Mouse (Mus musculus) midbrain, embryonic 16.5 days (tissue): ENCODE data around the gene Intu. TPM values are rescaled to one million over a fixed set of nuclear protein-coding genes. Genes with fewer than 3 reads are reported as not detected.

Experiments
- ATAC-seq: fragments of 200-750 bp; cut with Nextera tagmentation; 2 replicates; pipeline ENCODE4 v1.8.0; 2017; ENCODE audit warnings: moderate TSS enrichment
- H3K27ac ChIP-seq: fragments of 300-500 bp; sonication (generic); 2 replicates; pipeline ENCODE4 v1.5.1; 2014; ENCODE audit warnings: mild to moderate bottlenecking, low read length, mixed read lengths
- H3K27me3 ChIP-seq: fragments of 300-500 bp; sonication (generic); 2 replicates; pipeline ENCODE4 v1.6.1; 2014; ENCODE audit warnings: low read depth, low read length, mixed read lengths; ENCODE audit not compliant: control insufficient read depth, insufficient read depth
- H3K36me3 ChIP-seq: fragments of 300-500 bp; sonication (generic); 2 replicates; pipeline ENCODE4 v1.6.1; 2014; ENCODE audit warnings: mild to moderate bottlenecking, low read length, moderate library complexity, mixed read lengths; ENCODE audit not compliant: control insufficient read depth, insufficient read depth
- H3K4me1 ChIP-seq: fragments of 300-500 bp; sonication (generic); 2 replicates; pipeline ENCODE4 v1.6.1; 2014; ENCODE audit warnings: mild to moderate bottlenecking, low read length, mixed read lengths; ENCODE audit not compliant: control insufficient read depth, insufficient read depth
- H3K4me2 ChIP-seq: fragments of 300-500 bp; sonication (generic); 2 replicates; pipeline ENCODE4 v1.6.1; 2014; ENCODE audit warnings: mild to moderate bottlenecking, low read length, mixed read lengths
- H3K4me3 ChIP-seq: fragments of 300-500 bp; sonication (generic); 2 replicates; pipeline ENCODE4 v1.5.1; 2014; ENCODE audit warnings: low read depth, mild to moderate bottlenecking, low read length, moderate library complexity, mixed read lengths
- H3K9ac ChIP-seq: fragments of 300-500 bp; sonication (generic); 2 replicates; pipeline ENCODE4 v1.6.1; 2014; ENCODE audit warnings: low read depth, low read length, mixed read lengths
- H3K9me3 ChIP-seq: fragments of 300-500 bp; sonication (generic); replicated peaks from 2 replicates; pipeline ENCODE4 v1.6.1; 2014; ENCODE audit warnings: mild to moderate bottlenecking, low read length, mixed read lengths; ENCODE audit not compliant: control insufficient read depth, poor library complexity, severe bottlenecking
- WGBS: fragments of 180-500 bp; shearing (Covaris S2); extraction: QIAGEN DNeasy Blood & Tissue Kit; methylation state at CpG from one replicate; pipeline ENCODE4 v1.1.7; 2014; 5-methylcytosine and 5-hydroxymethylcytosine counted together
- polyA plus RNA-seq: library from polyadenylated mRNA; unstranded; fragments of >200 nt; fragmentation: Nextera tagmentation; extraction: Ambion mirVana; gene quantifications from 2 replicates; pipeline ENCODE4 v1.2.1, GENCODE M21; 2015

The Intu gene
- polyA plus RNA-seq, 1 experiment from 2014 or later = 3.2 TPM

GRCm38 (mm10) chr3:40508927-40509576, 22.0 kb upstream of the Intu start:
- no peak overlapping the region for H3K4me3 ChIP-seq
- no peak overlapping the region for H3K27ac ChIP-seq
- no peaks in the 10 kb centered on the region for H3K4me1 ChIP-seq
- 77% methylated on average over 6 of the region's 6 CpGs for WGBS
- no peaks in the 10 kb centered on the region for H3K36me3 ChIP-seq
- no peaks in the 10 kb centered on the region for H3K9me3 ChIP-seq
- no peaks in the 10 kb centered on the region for H3K27me3 ChIP-seq
- ATAC-seq = no peak
- no peak overlapping the region for H3K4me2 ChIP-seq
- no peak overlapping the region for H3K9ac ChIP-seq

- Histone ChIP-seq H3K4me2 (no peak overlapping the region), H3K4me3 (no peak overlapping the region), H3K9ac (no peak overlapping the region), H3K27me3 (no peaks in the 10 kb centered on the region), H3K27ac (no peak overlapping the region), H3K4me1 (no peaks in the 10 kb centered on the region), H3K36me3 (no peaks in the 10 kb centered on the region), H3K9me3 (no peaks in the 10 kb centered on the region)
- ATAC-seq = no peak
- WGBS = 75% methylated on average over 6 of the region's 6 CpGs
These were observed 20.5 kb upstream of the Intu start for GRCm38 (mm10) chr3:40510567-40510966.

GRCm38 (mm10) chr3:40512936-40513829, 17.9 kb upstream of the Intu start:
- no peak for ATAC-seq
- 76% methylated on average over 13 of the region's 13 CpGs for WGBS

GRCm38 (mm10) chr3:40518240-40518639, 12.8 kb upstream of the Intu start:
- no peak overlapping the region for H3K4me2 ChIP-seq
- H3K27ac ChIP-seq = no peak overlapping the region
- WGBS = 80% methylated on average over 3 of the region's 3 CpGs
- H3K4me3 ChIP-seq = no peak overlapping the region
- no peaks in the 10 kb centered on the region for H3K9me3 ChIP-seq
- no peaks in the 10 kb centered on the region for H3K27me3 ChIP-seq
- ATAC-seq = no peak
- H3K4me1 ChIP-seq = no peaks in the 10 kb centered on the region
- H3K36me3 ChIP-seq = no peaks in the 10 kb centered on the region
- no peak overlapping the region for H3K9ac ChIP-seq

More at GRCm38 (mm10) chr3:40512936-40513829, 17.9 kb upstream of the Intu start:
- Histone ChIP-seq H3K4me3 (no peak overlapping the region), H3K9ac (no peak overlapping the region), H3K9me3 (no peaks in the 10 kb centered on the region), H3K36me3 (no peaks in the 10 kb centered on the region), H3K4me1 (no peaks in the 10 kb centered on the region), H3K4me2 (no peak overlapping the region), H3K27me3 (no peaks in the 10 kb centered on the region), H3K27ac (no peak overlapping the region)

GRCm38 (mm10) chr3:40519555-40519954, 11.5 kb upstream of the Intu start:
- 76% methylated on average over 3 of the region's 3 CpGs for WGBS
- H3K4me3 ChIP-seq = no peak overlapping the region
- no peaks in the 10 kb centered on the region for H3K4me1 ChIP-seq
- no peak overlapping the region for H3K27ac ChIP-seq
- no peak overlapping the region for H3K4me2 ChIP-seq
- H3K9me3 ChIP-seq = no peaks in the 10 kb centered on the region
- H3K9ac ChIP-seq = no peak overlapping the region
- no peaks in the 10 kb centered on the region for H3K27me3 ChIP-seq
- no peak for ATAC-seq
- H3K36me3 ChIP-seq = no peaks in the 10 kb centered on the region

GRCm38 (mm10) chr3:40520567-40520966, 10.5 kb upstream of the Intu start:
- ATAC-seq = no peak
- H3K9me3 ChIP-seq = no peaks in the 10 kb centered on the region
- H3K9ac ChIP-seq = no peak overlapping the region
- H3K4me1 ChIP-seq = no peaks in the 10 kb centered on the region
- WGBS = 96% methylated on average over 3 of the region's 3 CpGs
- no peaks in the 10 kb centered on the region for H3K36me3 ChIP-seq
- H3K27me3 ChIP-seq = no peaks in the 10 kb centered on the region
- no peak overlapping the region for H3K4me3 ChIP-seq
- no peak overlapping the region for H3K4me2 ChIP-seq
- no peak overlapping the region for H3K27ac ChIP-seq

- Histone ChIP-seq H3K9me3 (no peaks in the 10 kb centered on the region), H3K4me3 (no peak overlapping the region), H3K9ac (no peak overlapping the region), H3K27me3 (no peaks in the 10 kb centered on the region), H3K27ac (no peak overlapping the region), H3K36me3 (no peaks in the 10 kb centered on the region), H3K4me2 (no peak overlapping the region), H3K4me1 (no peaks in the 10 kb centered on the region)
- ATAC-seq = no peak
- 49% methylated on average over 6 of the region's 6 CpGs for WGBS
These were observed 8.6 kb upstream of the Intu start for GRCm38 (mm10) chr3:40522446-40522845.

GRCm38 (mm10) chr3:40522846-40523245, 8.2 kb upstream of the Intu start:
- 66% methylated on average over 14 of the region's 14 CpGs for WGBS
- no peaks in the 10 kb centered on the region for H3K27me3 ChIP-seq
- H3K4me3 ChIP-seq = no peak overlapping the region
- H3K36me3 ChIP-seq = no peaks in the 10 kb centered on the region
- no peak overlapping the region for H3K9ac ChIP-seq
- no peak overlapping the region for H3K27ac ChIP-seq
- no peaks in the 10 kb centered on the region for H3K4me1 ChIP-seq
- peak overlapping the region; percentile 27; the same call in 1 of the 2 replicates for H3K4me2 ChIP-seq
- ATAC-seq = no peak
- H3K9me3 ChIP-seq = no peaks in the 10 kb centered on the region

- Histone ChIP-seq H3K27ac (no peak overlapping the region), H3K4me3 (no peak overlapping the region), H3K4me1 (no peaks in the 10 kb centered on the region), H3K27me3 (no peaks in the 10 kb centered on the region), H3K9me3 (no peaks in the 10 kb centered on the region), H3K4me2 (peak overlapping the region; percentile 41), H3K9ac (0 out of 2 replicates have a peak overlapping the region, but pooled peaks have one; percentile 16), H3K36me3 (no peaks in the 10 kb centered on the region)
- WGBS = 13% methylated on average over 7 of the region's 7 CpGs
- ATAC-seq = 0 out of 2 replicates have a peak, but pooled peaks have one; percentile 18
These were observed 7.7 kb upstream of the Intu start for GRCm38 (mm10) chr3:40523371-40523783.
